Mouse (Mus musculus): ENCODE results near the gene Ppargc1a.

The Ppargc1a gene

DNA sequence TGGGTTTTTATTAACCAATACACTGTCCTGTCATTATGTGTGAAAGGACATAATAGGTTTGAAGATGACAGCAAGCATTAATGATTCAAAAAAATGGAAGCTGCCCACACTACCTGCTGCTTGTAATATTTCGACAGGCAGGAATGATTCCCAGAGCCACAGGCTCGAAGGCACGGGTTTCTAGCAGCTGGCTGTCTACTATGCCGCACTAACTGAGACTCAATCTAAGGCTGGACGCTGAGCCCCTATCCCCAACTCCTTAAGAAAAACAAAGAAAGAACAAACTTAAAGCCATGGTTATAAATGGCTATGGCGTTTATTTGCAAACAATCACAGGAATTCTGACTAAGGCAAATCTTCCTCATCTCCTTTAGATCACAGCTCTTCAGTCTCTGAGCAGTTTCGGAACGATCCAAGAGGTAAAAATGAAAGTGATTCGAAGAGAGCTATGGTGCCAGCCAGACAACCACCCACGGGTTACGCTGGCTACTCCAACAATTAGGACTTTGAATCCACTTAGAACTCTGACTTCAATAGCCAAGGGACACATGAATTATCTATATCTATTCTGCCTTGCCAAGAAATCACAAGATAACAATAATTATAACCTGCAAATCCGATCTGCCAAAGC, 15.6 kb downstream of the Ppargc1a start:
- no peak for DNase-seq

- no peak for DNase-seq
Measured at GRCm38 (mm10) chr5:51547442-51548035, 20.0 kb downstream of the Ppargc1a start.

DNA sequence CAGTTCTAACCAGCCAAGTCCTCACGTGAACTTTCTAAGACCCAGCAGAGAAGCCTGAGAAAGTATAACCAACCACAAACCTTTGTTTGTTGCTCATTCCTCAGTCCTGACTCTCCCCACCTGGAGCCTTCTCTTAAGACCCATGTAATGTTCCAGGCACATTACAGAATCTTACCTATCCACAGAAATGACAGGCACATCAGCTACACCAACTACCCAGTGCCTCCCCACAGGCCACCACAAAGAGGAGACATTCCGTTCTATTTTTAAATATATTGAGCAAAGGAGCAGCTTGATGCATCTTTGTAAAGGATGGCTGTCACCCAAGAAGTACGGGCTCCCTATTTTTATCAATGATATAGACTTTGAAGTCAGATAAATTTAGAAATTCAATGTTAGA, 20.7 kb downstream of the Ppargc1a start:
- no peak for DNase-seq

DNA sequence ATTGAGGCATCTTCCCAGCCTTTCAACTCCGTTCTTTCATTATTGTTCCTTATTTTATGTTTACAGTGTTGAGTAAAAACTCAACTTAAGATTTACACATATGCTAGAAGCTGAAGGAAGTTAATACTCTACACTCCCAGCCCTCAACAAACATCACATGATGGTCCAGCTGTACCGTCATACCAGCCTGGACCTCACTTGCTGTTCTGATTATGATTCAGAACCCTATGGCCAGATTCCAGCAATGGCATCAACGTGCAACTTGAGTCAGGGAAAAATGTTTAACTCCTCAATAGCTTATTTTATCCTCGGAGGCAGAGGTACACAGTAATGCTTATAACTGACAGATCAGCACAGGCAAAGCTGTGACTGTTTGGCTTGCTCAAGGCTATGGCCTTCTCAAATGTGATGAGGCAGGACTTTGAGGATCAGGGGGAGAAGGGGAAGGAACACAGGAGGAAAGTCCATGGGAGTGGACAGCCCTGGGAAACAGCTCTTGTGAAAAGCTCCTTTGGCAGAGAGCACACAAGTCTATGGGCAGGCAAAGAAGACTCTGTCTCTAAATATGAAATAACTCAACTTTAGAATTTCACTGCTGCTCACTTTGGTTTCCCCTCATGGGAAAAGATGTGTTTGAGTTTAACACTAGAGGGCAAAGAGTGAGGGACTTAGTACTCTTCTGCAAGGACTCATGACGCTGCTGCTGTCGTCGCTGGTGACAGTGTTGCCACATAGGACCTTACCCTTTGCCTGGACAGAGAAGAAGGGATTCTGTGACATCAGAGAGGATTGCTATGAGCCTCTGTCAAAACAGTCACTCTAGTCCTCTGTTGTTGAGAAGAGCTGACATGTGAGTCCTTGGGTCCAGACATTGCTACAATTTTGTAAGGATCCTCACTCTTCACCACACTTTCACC, 22.1 kb downstream of the Ppargc1a start:
- no peak for DNase-seq

- DNase-seq = no peak
Measured at GRCm38 (mm10) chr5:51544141-51544735, 23.3 kb downstream of the Ppargc1a start.

- DNase-seq = no peak
Measured at GRCm38 (mm10) chr5:51541557-51541956, 26.0 kb downstream of the Ppargc1a start.

GRCm38 (mm10) chr5:51540816-51541215, 26.7 kb downstream of the Ppargc1a start:
- no peak for DNase-seq

DNA sequence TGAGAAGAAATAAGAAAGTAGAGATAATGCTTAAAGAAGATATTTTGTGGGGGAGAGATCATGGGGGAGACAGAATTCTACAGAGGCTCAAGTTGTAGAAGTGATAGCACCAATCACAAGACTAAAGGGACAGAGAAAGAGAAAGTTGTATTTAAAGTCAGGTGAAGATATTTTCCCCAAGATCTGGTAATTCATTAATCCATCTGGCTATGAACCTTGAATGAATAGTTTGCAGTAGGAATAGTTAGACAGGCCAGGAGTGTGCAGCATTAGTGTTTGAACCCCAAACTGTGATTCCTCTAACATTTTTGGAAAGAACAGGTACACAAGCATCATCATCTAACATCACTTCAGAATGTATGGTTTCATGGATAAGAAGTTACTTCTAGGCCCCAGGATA, 28.0 kb downstream of the Ppargc1a start:
- no peak for DNase-seq

DNA sequence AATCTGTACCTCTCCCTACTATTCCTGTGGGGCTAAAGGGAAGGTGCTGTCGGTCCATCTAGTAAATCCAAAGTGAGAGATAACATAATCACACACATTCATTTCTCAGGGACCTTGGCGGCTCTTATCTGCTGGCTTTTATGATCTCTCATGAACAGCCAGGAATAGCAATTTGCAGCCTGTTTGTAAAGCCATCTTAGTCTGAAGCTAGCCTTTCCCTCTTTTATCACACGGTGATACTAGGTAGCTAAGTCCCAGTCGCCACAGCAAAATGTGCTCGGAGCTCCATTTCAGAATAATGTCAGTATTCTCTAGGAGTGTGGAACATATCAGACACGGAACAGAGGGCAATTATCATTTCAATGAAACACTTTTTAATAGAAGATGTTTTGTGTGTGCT, 29.2 kb downstream of the Ppargc1a start:
- no peak for DNase-seq

- no peak for DNase-seq
Measured at GRCm38 (mm10) chr5:51537646-51538030, 29.9 kb downstream of the Ppargc1a start.

- no peak for DNase-seq
Measured at GRCm38 (mm10) chr5:51537009-51537645, 30.4 kb downstream of the Ppargc1a start.

DNA sequence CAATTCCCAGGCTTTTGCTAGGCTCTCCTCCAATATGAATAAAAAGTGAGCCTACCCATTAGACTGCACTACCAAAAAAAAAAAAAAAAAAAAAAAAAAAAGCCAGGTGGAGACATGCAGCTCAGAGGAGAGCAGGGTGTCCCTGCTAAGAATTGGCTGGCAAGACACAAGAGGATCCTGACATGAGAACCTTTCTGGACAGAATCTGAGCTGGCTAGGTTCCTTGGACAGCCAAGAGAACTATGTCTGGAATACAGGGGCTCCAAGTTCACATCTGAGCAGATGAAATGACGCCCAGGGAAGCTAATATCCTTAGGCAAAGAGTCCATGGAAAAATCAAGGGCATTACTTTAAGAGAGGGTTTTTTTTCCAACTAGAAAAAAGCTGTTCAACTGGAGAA, 33.1 kb downstream of the Ppargc1a start:
- DNase-seq = no peak

DNA sequence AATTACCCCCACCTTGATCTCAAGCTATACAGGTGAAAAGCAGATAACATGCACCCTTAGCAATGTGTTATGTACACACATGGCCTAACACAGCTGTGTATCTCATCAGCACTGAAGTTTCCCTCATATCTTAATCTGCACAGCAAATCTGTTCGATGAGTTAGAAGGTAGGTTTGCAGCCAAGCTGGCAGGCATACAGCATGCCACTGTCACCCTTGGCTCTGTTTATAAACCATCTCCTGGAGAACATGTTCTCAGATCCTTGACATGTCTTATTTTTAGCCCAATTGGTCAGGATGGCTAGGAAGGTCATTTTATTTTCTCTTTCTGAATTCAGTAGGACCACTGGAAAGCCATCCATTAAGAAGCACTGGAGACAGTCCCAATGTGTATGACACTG, 36.2 kb downstream of the Ppargc1a start:
- DNase-seq = no peak

DNA sequence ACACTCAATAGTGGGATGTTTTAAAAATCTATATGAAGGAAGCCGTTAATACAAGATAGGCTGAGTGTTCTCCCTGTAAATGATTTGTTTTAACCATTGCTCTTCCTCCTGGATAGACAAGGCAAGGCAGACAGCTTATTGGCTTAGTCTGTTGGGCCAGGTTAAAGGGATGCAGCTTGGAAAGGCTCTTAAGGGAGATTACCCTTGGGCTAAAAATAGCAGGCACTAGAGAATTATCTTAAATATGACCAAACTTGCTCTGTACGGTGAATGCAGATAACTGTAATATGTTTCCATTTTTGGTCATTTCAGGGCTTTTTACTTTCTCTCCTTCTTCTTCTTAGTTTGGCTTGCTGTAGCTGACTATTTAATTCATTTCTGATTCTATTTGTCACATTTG, 38.1 kb downstream of the Ppargc1a start:
- no peak for DNase-seq

- no peak for DNase-seq
Measured at GRCm38 (mm10) chr5:51528165-51528498, 39.4 kb downstream of the Ppargc1a start.

GRCm38 (mm10) chr5:51527498-51528164, 39.9 kb downstream of the Ppargc1a start:
- DNase-seq = no peak

GRCm38 (mm10) chr5:51525858-51526257, 41.7 kb downstream of the Ppargc1a start:
- no peak for DNase-seq

GRCm38 (mm10) chr5:51520807-51521206, 46.7 kb downstream of the Ppargc1a start:
- no peak for DNase-seq

DNA sequence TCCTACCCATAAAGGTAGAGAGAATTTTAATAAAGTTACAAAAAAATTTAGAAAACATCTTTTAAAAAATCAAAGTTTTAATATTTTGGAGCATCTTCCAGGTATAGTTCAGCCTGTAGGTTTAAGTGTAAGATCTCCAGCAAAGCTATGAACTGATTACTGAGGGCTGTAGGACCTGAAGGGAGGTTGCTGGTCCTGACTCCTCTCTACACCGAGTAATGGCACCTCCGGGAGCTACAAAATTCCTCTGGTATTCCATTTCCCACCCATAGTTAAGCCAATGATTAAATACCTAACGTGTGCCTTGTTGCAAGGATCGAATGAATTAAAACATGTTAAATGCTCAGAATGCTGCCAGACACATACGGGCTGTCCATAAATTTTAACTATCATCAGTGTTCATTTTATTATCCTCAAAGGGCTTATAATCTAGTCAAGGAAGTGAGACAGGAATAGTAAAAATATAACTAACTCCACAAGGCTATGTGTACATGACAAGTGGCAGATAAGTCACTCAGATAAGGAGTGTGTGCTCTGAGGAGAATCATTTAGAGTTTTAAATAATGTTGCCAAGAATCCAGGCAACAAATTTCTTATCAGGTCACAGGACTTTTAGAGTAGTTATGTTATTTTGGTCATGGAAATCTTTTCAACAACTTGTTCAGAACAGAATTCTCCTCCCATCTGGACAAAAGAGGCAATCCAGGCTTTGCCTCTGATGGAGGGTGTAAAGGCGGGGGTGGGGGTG, 49.9 kb downstream of the Ppargc1a start:
- DNase-seq = no peak

DNA sequence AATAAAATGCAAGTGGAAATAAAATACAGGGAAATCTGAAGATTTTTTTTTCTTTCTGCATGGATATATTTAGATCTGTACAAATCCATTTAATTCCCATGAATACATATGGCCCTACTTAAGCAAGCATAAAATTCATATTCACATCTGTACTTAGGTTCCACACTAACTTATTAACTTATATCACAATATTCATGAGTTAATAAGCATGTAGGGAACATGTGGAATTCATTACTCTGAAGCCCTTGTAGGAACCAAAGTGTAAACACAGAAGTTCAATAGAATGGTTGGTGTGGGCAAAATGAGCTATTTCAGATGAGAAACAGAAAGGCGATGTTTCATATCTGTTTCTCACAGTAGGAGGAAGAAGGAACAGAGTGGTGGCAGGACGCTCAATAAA, 62.9 kb downstream of the Ppargc1a start:
- no peak for DNase-seq

GRCm38 (mm10) chr5:51497910-51498517, 69.5 kb downstream of the Ppargc1a start:
- no peak for DNase-seq
